Mouse (Mus musculus) gastrocnemius, adult 18-20 months (tissue): ENCODE data around the gene Kcnrg. TPM values are rescaled to one million over a fixed set of nuclear protein-coding genes. Genes with fewer than 3 reads are reported as not detected.
A peak's percentile ranks its signal among the peaks of the same experiment; 100 is the strongest.

Experiments used
- DNase-seq: peaks from one replicate; pipeline ENCODE4 v3.0.0; 2021; ENCODE audit warnings: low spot score
- microRNA-seq: library from miRNA; unstranded; fragments of <30 nt; microRNA quantifications from one replicate; pipeline ENCODE4 v1.2.0, GENCODE M21; 2021
- total RNA-seq, 2 experiments: library from RNA; stranded (reverse); gene quantifications; 2 replicates each; pipeline ENCODE4 v1.2.3; 2021

Gene Kcnrg
- total RNA-seq, 2 experiments from 2014 or later, result 0.11 TPM; not detected in 1

DNA sequence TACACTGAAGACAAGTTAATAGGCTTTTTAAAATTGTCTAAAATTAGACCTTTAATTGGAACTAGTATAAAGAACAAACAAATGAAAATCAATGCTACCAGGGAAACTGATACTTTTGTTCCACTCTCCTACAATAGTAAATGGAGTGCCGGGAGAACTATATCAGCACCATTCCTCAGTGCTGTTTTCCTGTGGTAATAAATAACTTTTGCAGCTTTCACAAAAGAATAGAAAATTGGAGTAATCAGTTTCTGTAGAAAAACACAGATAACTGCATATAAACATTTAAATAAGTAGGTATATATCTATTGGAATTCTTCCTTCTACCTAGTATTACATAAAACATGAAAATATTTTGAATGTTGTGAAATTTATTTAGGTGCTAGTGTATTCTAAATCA is 38.3 kb downstream of the Kcnrg start:
- DNase-seq, result no peak

DNA sequence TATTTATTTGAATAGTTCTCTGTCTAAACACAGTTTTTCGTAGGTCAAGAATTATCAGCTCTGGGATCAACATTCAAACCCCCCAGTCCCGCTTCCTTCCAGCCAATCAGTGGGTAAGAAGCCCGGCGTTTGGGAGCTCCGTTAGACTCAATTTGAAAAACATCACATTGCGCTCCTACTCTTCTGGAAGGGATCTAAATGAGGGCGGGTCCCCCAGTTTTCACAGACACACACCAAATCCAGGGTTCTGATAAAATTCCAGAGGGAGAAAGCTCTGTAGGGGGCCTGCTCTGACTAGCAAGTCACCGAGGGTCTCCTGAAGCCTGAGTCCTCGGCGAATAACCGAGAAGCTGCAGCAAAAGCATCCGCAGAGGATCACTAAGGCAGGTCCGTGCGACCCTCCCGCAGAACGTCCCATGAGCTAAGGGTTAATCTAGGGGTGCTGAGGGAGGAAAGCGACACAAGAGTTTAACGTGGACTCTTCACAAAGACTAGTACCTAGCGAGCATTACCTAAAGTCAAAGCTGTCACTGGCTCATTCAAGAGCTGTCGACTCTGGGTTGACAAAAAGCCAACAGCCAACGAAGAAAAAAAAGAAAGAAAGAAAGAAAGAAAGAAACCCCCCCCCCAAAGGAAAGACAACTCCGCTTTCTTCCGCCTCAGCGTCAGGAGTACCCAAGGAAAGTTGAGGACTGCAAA is 40.1 kb downstream of the Kcnrg start:
- DNase-seq, result peak; percentile 36

DNA sequence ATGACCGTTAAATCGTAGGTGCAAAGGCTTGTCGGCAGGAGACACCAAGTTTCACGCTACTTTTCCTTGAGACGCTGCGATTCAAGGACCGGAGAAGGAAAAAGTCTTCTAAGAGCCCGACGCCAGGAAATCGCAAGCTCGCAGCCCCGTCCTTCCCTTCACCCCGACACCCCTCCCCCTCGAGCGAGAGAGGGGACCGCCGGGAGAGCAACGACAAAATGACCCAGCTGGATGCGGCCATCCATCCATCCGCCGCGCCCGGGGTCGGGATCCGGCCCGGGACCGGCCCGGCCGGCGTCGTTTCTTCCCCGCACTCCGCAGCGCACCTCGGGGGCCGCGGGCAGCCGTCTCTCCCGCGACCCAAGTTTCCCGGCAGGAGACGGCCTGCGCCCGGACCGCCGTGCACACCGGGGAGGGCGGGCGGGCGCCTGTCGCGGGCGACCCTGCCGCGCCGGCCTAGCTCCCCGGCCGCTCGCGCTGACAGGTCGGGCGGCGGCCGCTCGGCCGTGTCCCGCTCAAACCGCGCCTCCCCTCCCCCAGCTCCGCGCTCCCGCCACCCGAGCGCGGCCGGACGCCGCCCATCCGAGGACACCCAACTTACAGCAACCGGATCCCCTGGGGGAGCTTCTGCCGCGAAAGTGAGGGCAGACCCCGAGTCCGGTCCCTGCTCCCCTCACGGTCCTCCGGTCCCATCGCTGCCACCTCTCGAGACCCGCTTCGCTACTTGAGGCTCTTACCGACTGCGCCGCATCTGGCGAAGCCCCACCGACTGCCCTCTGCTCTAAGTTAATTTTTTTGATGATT is 40.8 kb downstream of the Kcnrg start:
- peak; percentile 20 for DNase-seq

DNA sequence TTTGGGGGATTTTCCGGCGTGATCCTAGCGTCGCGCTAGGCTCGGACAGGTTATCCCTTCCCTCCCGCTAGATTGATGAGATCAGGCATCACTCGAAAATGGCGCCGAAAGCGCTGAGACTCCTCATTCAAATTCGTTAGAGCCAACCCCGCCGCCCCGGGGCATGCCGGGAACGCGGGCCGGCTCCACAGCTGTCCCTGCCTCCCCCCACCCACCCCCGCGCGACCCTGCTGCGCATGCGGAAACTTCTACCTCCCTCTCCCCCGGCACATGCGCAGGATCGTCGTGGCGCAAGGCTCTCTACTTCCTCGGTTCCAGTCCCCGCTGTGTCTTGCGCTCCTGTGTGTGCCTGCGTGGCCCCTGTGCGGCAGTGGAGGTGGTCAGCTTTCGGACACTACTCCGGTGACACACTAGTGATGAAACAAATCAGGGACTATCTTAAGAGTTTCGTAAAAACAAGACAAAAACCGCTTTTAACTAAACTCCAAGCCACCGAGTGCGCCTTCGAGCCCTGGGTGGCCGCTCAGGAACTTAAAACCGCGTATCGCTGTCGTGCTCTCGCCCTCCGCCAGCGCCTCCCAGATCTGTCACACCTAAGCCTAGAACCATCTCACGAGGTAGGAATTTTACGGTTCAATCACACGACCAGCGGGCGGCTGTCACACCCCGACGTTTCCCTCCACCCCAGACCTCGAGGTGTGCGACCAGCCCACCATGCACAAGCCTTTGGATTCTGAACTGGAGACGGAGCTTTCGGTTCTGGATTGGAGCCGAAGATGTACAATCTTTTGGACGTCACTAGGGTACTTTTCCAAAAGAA is 41.6 kb downstream of the Kcnrg start:
- peak; percentile 95 for DNase-seq

DNA sequence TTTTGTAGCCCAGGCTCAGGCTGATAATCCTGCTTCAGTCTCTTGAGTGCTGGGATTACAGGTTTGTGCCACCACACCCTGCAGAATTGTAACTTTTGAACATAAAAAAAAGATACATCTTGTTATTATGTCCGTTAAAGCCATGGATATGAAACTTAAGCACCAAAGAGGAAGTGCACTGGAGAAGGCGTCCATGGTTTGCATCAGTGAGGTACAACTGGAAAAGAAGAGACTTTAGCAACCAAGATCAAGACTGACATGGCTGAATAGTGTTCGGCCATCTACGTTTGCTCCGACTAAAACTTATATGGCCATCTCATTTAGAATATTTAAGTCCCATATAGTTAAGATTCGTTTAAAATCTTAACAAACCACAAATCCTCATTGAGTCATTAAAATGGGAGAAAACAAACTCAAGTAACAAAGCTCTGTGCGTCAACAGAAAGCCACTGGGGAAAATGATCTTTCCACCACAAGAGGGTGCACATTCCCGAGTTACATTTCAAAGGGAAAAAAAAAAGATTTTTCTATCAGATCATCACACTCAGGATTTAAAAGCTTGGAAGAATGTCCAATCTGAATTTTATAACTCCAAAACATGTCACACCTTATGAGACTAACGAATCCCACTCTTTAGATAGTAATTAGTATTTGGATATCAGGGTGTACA is 43.2 kb downstream of the Kcnrg start:
- DNase-seq, result peak; percentile 51

DNA sequence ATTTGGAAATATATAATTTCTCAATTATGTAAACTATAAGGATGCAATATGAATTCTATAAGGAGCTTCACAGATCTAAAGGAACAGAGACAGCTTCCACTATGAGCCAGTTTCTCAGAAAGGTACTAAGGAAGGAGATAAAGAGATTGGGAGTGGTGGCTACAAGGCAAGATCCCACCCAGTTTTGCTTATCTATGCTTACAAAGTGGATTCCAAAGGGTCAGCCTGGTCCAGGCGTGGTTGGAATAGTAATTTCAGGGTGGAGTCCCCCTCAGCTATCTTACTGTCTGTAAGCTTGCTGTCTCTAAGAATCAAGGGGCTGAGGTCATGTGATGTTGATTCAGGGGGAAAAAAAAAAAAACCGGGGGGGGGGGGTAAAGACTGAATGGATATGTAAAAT is 49.2 kb downstream of the Kcnrg start:
- DNase-seq, result no peak

DNA sequence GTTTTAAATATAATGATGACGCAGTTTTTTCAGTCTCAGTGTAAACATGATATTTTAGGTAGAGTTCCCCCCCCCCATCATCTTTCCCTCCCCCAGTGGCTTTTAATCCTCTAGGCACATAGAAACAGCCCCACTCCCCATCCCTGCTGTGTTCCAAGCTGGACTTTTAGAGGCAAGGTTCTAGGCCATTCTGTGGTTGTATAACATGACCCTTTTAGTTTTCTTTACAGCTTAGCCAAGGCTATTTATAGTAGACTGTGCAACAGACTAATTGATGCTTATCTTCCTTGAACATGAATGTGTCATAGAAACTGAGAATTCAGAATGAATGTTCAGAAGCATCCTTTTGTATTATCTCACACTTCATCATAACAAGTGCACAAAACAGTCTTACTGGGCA is 54.2 kb downstream of the Kcnrg start:
- DNase-seq, result no peak

DNA sequence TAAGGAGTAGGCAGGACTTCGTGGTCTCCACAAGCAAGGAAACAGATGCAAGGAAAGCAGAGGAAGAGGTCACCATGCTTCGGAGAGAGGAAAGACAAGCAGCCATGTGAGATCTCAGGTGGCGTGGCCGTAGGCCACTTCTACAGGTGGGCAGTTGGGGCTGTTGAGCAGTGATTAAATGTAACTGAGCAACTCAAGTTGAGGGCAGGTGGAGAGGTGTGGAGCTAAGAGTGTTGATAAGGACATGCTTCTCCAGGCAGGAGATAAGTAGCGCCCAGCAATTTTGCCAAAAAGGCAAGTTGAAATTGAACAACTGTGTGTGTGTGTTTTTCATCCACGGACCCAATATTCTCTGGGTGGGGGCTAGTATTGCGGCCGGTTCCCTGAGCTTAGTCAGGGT is 55.0 kb downstream of the Kcnrg start:
- no peak for DNase-seq

Small RNA genes within 50 kb of the gene (microRNA-seq; reads per million reads assigned to microRNA genes)
- gene Mir15a, result 4,014 reads per million, percentile 91 among the genes with 10 or more reads in this experiment
- 1,021 reads per million, percentile 83 among the genes with 10 or more reads in this experiment for gene Mir16-1

Other genes with a start within 250 kb of the Kcnrg start
- 1 to 10 TPM; 1.1 to 1.3 TPM for gene Ebpl, start 247.0 kb upstream of the Kcnrg start, total RNA-seq
- 100 to 1,000 TPM; 122 TPM for gene Kpna3, start 167.6 kb upstream of the Kcnrg start, total RNA-seq
- 10 to 100 TPM; 48.6 TPM for gene Spryd7, start 50.6 kb upstream of the Kcnrg start, total RNA-seq
- gene Trim13, start 9.2 kb upstream of the Kcnrg start, total RNA-seq, result 1 to 10 TPM; 7.5 to 8.6 TPM